Mouse (Mus musculus) adrenal gland, adult 2 months (tissue): ENCODE data around the gene Ccdc63. TPM values are rescaled to one million over a fixed set of nuclear protein-coding genes. Genes with fewer than 3 reads are reported as not detected.
"Not testable (repeated sequence)": the region's sequence is repeated elsewhere in the genome, so short reads cannot be mapped to it uniquely, and the experiment has no call there.

ENCODE experiments used
- DNase-seq: peaks from one replicate; pipeline ENCODE4 v3.0.0; 2021
- polyA plus RNA-seq: library from polyadenylated mRNA; depleted of rRNA; stranded (reverse); fragments of >200 nt; gene quantifications from 2 replicates; pipeline ENCODE4 v1.2.3, GENCODE M21; 2012
- total RNA-seq, 2 experiments: library from RNA; stranded (reverse); gene quantifications; 2 replicates each; pipeline ENCODE4 v1.2.3; 2021

Gene Ccdc63
- total and polyA plus RNA-seq, 3 experiments, result not detected

DNA sequence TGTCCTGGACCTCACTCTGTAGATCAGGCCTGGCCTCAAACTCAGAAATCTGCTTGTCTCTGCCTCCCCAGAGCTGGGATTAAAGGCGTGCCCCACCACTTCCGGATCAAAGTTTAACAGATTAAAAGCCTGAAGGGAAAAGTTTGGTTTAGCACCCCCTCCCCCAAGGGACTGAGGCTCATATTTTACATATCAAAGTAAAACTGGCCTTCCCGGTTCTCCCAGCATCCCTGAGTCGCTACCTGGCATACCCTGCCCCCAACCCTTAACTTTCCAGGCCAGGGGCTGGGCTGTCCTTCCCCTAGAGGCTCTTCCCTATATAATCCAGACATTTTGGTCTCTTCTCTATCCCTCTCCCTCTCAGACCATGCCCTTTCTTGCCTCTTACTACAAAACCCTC lies 8.6 kb upstream of the Ccdc63 start:
- DNase-seq, result no peak

DNA sequence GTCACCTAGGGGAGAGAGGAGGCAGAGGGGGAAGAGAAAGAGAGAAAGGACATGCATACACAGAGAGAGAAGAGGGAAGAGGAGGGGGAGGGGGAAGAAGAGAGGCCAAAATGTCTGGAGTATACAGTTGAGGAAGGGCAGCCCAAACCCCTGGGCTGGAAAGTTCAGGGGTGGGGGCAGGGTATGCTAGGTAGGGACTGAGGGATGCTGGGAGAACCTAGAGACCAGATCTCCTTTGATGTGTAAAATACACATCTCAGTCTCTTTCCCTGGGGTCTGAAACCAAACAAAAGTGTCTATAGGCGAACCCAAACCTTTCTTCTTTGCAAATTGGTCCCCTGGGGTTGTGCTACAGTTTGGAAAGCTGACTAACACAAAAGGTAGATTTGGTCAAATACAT lies 7.5 kb upstream of the Ccdc63 start:
- DNase-seq, result no peak

DNA sequence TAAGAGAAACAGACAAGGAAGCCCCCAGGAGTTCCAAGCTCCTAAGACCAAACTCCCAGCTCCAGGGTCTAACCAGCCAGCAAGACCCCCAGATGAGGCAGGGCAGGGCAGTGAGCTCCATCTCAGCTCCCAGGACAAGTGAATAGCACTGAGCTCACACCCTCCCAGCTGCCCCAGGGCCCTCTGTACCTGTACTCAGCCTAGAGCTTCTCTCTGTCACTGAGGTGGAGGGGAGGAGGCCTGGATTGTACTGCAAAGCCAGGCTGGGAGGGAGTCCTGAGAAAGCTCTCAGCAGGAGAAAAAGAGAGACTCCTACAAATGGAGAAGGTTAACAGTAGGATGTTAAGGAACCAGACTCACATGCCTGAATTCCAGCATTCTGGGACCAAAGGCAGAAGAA lies 6.0 kb upstream of the Ccdc63 start:
- DNase-seq, result no peak

GRCm38 (mm10) chr5:122146056-122146580 lies 5.5 kb upstream of the Ccdc63 start:
- DNase-seq, result peak; percentile 49

GRCm38 (mm10) chr5:122145381-122146055 lies 4.9 kb upstream of the Ccdc63 start:
- DNase-seq, result peak; percentile 68

DNA sequence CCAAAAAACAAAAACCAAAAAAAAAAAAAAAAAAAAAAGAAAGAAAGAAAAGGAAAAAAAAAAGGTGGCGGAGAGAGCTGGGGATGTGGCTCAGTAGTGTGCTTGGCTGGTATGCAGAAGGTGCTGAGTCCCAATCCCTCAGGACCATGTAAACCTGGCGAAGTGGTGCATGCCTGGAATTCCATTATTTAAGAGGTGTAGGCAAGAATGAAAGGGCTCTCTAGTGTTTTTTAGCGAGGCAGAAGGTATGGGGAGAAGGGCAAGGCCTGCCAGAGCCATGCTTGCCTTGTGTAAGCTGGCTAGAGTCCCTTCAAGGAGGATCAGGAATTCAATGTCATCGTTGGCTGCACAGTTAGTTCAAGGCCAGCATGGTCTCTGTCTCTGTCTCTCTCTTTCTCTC lies 4.2 kb upstream of the Ccdc63 start:
- DNase-seq, result no peak

DNA sequence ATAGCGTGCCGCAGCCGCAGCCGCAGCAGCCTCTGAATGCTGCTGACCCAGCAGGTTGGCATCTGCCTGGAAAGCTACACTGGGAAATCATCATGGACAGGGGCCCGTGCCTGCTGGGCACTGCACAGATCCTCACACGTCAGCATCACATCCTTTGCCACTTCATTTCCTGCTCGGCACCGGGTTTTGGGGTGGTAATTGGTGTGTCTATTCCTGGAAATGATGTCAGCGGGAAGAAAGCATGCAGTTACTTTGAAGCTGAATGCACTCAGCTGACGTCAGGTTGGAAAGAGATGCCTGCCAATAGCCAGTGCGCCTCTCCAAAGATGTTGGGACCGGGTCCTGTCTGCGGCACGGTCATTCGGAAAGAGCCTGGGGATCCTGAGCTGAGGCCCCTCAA lies 2.9 kb upstream of the Ccdc63 start:
- DNase-seq, result no peak

GRCm38 (mm10) chr5:122142230-122142992 lies 1.8 kb upstream of the Ccdc63 start:
- no peak for DNase-seq

DNA sequence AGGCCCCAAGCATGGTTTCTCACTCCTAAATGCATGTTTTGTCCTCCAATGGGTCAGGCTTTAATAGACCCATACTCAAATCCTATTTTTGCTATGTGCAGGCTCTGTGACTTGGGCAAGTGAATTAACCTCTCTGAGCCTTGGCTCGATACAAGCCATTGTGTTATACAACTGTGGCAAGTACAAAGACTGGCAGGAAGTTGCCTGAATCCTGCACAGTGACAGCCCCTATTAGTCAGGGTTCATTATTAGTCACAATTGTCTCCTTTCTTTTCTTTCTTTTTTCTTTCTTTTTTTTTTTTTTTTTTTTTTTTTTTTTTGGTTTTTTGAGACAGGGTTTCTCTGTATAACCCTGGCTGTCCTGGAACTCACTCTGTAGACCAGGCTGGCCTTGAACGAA lies 852 bp downstream of the Ccdc63 start:
- not testable (repeated sequence) for DNase-seq

- DNase-seq, result no peak
Observed at GRCm38 (mm10) chr5:122138856-122139255, 1.8 kb downstream of the Ccdc63 start.

GRCm38 (mm10) chr5:122136508-122137408 lies 3.9 kb downstream of the Ccdc63 start:
- DNase-seq, result peak; percentile 56

DNA sequence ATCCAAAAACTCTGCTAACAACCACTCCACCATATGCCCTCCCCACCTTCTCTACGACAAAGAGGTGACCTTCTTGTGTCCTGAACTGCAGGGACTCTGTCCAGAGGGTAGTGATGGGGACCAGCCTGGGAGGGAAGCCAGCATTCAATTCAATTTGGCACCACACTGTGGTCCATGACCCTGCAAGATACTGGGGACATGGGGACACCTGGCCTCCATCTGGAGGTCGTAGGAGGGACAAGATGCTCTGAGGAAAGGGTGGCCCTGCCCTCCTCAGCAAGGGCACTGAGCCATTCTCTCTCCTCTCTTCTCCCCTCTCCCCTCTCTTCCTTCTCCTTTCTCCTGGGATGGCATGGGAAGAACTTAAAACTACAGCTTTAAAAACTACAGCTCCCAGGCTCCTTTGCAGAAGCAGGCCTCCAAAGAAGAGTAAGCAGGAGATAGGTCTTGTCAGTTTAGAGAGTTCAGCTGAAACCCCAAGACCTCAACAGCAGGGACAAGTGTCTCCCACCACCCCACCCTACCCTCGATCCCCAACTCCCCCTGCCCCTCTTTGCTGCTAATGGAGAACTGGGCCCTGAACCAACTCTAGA lies 5.2 kb downstream of the Ccdc63 start:
- no peak for DNase-seq

GRCm38 (mm10) chr5:122134395-122135289 lies 6.0 kb downstream of the Ccdc63 start:
- DNase-seq, result no peak

DNA sequence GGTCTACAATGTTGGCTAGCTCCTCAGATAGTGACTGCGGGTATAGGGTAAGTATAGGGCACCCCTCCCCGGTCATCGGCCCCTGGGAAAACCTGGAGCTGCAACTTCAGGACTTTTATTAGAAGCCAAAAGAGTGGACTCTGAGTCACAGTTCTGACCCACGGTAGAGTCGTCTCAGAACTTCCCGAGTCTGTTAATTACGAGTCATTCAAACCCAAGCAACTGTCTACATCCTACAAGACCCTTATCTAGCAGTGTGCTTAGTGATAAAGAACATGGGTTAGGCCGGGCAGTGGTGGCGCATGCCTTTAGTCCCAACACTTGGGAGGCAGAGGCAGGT lies 7.6 kb downstream of the Ccdc63 start:
- no peak for DNase-seq

GRCm38 (mm10) chr5:122132167-122133049 lies 8.2 kb downstream of the Ccdc63 start:
- DNase-seq, result no peak

DNA sequence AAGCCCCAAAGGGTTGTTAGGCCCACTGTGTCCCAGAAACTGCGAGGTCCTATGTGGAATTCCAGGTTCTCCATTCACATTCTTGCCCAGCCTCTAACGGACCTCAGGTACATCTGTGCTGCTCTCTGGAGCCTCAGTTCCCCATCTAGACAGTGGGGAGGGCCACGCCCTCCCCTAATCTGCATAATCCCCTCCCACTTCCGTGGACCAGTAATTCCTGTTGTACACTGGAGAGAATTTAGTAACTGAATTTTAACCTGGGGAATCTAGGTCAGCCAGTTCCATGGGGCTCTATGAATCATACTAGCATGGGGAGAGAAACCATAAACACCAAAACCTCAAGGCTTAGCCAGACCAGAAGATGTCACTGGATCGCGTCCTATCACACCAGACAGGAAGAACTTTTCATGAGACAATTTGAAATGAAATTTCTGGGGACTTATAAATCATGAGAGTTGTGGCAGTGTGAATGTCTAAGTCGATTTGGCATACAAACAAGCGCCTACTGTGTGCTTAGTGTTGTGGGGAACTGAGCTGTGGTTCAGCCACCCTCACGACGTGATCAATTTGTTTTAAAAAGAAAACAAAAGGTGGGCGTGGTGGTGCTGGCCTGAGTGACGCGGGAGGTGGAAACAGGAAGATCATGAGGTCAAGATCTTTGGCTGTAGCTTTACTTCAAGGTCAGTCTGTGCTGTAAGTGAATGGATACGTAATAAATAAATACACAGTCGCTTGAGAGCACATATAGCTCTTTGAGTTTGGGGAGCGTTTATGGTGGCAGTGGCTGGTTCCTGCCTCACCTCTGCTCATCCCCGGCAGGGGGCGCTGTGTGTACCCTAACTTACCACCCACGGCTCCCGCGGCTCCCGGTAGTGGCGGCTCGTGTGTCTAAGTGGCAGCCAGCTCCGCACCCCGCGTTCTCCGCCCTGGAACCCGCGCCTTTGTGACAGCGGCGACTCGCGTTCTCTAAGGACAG lies 9.3 kb downstream of the Ccdc63 start:
- peak; percentile 89 for DNase-seq

- DNase-seq, result no peak
Observed at GRCm38 (mm10) chr5:122130341-122130998, 10.2 kb downstream of the Ccdc63 start.

DNA sequence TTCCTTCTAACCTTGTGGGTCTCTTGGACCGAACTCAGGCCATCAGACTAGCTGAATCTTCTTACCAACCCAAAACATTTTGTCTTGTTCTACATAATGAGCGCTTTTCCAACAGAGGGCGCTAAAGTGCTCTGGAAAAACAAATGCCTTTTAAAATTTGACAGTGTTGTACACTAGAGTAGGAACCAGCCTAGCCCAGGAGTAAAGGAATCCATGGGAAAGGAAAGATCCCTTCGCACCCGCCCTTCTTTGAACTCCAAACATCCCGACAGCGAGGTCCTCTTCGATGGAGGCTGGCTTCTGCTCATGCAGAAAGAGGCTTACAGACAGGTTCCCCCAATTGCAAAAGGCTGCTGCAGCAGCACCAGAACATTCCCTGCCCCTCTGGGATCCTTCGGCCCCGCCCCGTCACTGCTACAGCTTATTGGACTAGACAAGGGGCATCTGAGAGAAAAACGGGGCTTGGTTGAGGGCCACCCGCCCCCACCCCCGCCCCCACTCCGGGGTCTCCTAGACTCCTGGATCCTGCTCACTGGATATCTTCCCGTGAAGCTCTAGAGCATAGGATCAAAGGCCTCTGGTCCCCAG lies 11.5 kb downstream of the Ccdc63 start:
- peak; percentile 68 for DNase-seq
